Mouse (Mus musculus) liver, postnatal 0 days (tissue): ENCODE data around the gene Fhit.

ENCODE experiments used
- CTCF ChIP-seq: sonication (generic); IDR thresholded peaks from 2 replicates; pipeline ENCODE4 v1.5.1; 2016; ENCODE audit warnings: antibody characterized with exemption, low read depth
- EP300 ChIP-seq: IDR thresholded peaks from 2 replicates; pipeline ENCODE4 v1.6.1; 2016; ENCODE audit warnings: antibody characterized with exemption, low read depth, mild to moderate bottlenecking

DNA sequence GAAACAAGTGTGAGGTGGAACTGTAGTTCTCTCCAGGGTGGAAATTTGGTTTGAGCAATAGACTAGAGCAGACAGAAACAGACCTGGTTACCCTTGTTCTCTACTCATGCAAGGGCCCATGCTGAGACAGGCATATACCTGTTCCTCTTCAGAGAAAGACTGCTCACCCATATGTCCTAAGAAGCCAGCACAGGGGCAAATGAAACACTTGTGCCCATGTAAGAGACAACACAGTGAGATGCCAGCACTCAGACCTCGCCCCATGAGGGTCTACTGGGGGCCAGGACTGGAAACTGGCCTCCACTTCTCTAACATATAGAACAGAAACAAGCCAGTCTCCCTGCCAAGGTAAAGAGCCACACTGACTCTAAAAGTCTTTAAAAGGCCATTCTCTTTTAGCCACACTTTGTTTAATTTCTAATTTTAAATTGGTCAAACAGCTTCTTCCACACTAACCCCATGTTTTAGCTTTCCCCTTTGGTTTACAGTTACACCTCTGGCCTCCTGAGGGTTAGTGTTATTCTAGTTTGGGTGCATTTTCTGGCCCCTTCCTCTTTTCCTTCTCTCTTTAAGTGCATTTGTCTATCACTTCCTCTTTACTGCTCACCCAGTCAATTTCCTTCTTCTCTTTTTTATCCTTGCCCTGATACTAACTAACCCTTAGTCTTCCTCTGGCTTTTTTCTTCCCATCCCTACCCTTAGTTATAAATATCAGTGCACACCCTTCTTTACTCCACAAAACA lies 722.7 kb downstream of the Fhit start:
- TF ChIP-seq CTCF (no peak), EP300 (no peak)
